Mouse (Mus musculus): ENCODE results near the gene Zfyve9. TPM values are rescaled to one million over a fixed set of nuclear protein-coding genes. Genes with fewer than 3 reads are reported as not detected.
"Not testable (repeated sequence)": the region's sequence is repeated elsewhere in the genome, so short reads cannot be mapped to it uniquely, and the experiment has no call there.

Gene Zfyve9
- polyA plus RNA-seq, 1 experiment from 2014 or later, result 2.3 TPM

DNA sequence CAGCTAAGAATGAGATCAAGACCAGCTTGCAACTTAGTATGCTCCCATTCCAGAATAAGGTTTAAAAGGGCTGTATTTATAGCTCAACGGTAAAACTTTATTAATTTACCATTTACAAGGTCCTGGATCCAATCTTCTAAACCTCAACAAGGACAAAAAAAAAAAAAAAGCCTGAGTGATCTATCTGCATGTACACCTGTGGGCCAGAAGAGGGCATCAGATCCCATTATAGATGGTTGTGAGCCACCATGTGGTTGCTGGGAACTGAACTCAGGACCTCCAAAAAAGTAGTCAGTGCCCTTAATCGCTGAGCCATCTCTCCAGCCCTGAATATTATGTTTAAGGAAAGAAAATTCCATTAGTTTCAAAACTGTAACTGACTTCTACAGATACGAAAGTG, 90.1 kb downstream of the Zfyve9 start:
- no peak overlapping the region for H3K4me2 ChIP-seq (ENCODE audit: low read depth, low read length)
- H3K4me3 ChIP-seq (replicated peaks; ENCODE audit: low read length), result no peak overlapping the region
- ATAC-seq (ENCODE audit: insufficient read depth, low FRiP score), result no peak
- H3K9me3 ChIP-seq (replicated peaks; ENCODE audit: control insufficient read depth, low read length), result no peaks in the 10 kb centered on the region
- H3K36me3 ChIP-seq (ENCODE audit: control insufficient read depth, insufficient read depth, low read length), result peaks cover 7% of the 10 kb centered on the region; the same call in 1 of the 2 replicates
- H3K9ac ChIP-seq (ENCODE audit: low read length), result no peak overlapping the region
- no peaks in the 10 kb centered on the region for H3K27me3 ChIP-seq (ENCODE audit: control insufficient read depth, insufficient read depth, low read length)
- 93% methylated on average over 3 of the region's 3 CpGs for WGBS
- no peaks in the 10 kb centered on the region for H3K4me1 ChIP-seq (ENCODE audit: control insufficient read depth, insufficient read depth, low read length)
- no peak overlapping the region for H3K27ac ChIP-seq (ENCODE audit: low read length)

DNA sequence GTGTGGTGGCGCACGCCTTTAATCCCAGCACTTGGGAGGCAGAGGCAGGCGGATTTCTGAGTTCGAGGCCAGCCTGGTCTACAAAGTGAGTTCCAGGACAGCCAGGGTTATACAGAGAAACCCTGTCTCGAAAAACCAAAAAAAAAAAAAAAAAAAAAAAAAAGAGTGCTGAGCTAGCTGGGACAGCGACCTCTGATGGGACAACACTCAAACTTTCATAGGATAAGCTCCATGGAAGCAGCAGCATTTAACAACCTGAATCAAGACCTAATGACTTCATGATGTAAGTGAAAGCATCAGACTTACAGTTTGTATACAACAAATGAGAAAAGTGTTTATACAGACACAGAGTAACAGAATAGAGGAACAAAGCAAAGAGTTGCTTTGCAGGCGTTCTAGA, 93.5 kb downstream of the Zfyve9 start:
- not testable (repeated sequence) for H3K9me3 ChIP-seq (replicated peaks; ENCODE audit: control insufficient read depth, low read length); H3K36me3 ChIP-seq (ENCODE audit: control insufficient read depth, insufficient read depth, low read length); H3K27ac ChIP-seq (ENCODE audit: low read length); H3K4me2 ChIP-seq (ENCODE audit: low read depth, low read length); ATAC-seq (ENCODE audit: insufficient read depth, low FRiP score); H3K27me3 ChIP-seq (ENCODE audit: control insufficient read depth, insufficient read depth, low read length); H3K4me3 ChIP-seq (replicated peaks; ENCODE audit: low read length); H3K4me1 ChIP-seq (ENCODE audit: control insufficient read depth, insufficient read depth, low read length); H3K9ac ChIP-seq (ENCODE audit: low read length)
- 92% methylated on average over 6 of the region's 7 CpGs for WGBS

DNA sequence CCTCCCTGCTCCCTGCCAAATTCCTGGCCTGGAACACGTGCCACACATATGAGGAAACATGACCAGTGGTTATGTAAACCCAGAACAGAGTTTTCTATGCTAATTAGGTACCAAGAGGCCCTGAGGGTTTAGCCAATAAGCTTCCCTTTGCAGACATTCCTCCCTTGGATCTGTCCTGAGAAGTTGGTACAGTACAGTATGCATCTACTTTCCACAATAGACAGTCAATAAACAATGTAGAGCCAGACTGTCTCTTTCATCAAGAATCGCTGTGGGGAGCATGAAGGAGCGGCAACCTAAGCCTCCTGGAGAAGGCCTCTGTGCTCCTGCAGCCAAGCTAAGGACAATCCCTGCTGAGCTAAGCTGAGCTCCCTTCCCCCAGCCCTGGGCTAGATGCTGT, 94.4 kb downstream of the Zfyve9 start:
- H3K36me3 ChIP-seq (ENCODE audit: control insufficient read depth, insufficient read depth, low read length), result 0 out of 2 replicates have a peak, but pooled peaks cover 7% of the 10 kb centered on the region
- H3K4me3 ChIP-seq (replicated peaks; ENCODE audit: low read length), result no peak overlapping the region
- WGBS, result 74% methylated on average over 3 of the region's 3 CpGs

DNA sequence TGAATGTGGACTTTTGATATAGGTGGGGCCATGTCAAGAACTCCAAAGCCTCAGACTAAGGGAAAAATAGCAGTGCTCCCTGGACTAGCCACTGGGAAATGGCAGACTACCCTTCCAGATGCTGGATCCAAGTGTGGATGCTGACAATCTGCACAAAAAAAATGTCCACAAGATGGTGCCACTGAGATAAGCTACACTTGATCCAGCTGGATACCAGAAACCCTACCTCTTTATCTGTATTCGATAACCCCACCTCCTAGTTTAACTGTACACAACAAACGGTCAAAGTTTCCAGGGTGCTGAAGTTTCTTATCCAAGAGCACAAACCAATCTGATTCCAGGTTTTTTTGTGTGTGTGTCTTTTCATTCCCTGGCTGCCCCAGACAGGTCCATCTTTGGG, 116.2 kb downstream of the Zfyve9 start:
- Histone ChIP-seq H3K4me2 (ENCODE audit: low read depth, low read length) (no peak overlapping the region), H3K27ac (ENCODE audit: low read length) (no peak overlapping the region), H3K9me3 (replicated peaks; ENCODE audit: control insufficient read depth, low read length) (no peaks in the 10 kb centered on the region), H3K4me1 (ENCODE audit: control insufficient read depth, insufficient read depth, low read length) (no peaks in the 10 kb centered on the region), H3K9ac (ENCODE audit: low read length) (no peak overlapping the region), H3K4me3 (replicated peaks; ENCODE audit: low read length) (no peak overlapping the region), H3K36me3 (ENCODE audit: control insufficient read depth, insufficient read depth, low read length) (no peaks in the 10 kb centered on the region), H3K27me3 (ENCODE audit: control insufficient read depth, insufficient read depth, low read length) (no peaks in the 10 kb centered on the region)
- 47% methylated on average over 2 of the region's 2 CpGs for WGBS
- no peak for ATAC-seq (ENCODE audit: insufficient read depth, low FRiP score)

More for the DNA sequence above, 94.4 kb downstream of the Zfyve9 start:
- Histone ChIP-seq H3K4me2 (ENCODE audit: low read depth, low read length) (no peak overlapping the region), H3K9me3 (replicated peaks; ENCODE audit: control insufficient read depth, low read length) (no peaks in the 10 kb centered on the region), H3K9ac (ENCODE audit: low read length) (no peak overlapping the region), H3K4me1 (ENCODE audit: control insufficient read depth, insufficient read depth, low read length) (no peaks in the 10 kb centered on the region), H3K27me3 (ENCODE audit: control insufficient read depth, insufficient read depth, low read length) (no peaks in the 10 kb centered on the region), H3K27ac (ENCODE audit: low read length) (no peak overlapping the region)
- ATAC-seq (ENCODE audit: insufficient read depth, low FRiP score), result no peak

DNA sequence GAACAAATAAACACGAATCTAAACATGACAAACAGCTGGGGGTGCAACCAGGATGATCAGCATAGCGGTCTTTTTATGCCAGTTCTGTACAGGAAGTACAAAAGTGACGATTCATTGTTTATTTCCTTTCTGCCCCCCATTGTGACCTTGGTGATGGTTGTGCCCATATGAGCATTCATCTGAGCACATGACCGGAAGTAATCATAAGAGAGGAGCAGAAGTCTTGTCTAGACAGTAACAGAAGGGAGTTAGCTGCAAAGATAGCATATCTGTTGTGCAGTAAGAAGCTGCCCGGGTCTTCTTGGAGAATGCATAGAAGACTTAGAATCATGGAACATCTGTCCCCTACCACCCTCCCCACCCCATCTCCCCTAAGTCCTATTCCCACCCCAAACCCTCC, 141.8 kb downstream of the Zfyve9 start:
- H3K27me3 ChIP-seq (ENCODE audit: control insufficient read depth, insufficient read depth, low read length), result no peaks in the 10 kb centered on the region
- H3K27ac ChIP-seq (ENCODE audit: low read length), result no peak overlapping the region
- no peaks in the 10 kb centered on the region for H3K9me3 ChIP-seq (replicated peaks; ENCODE audit: control insufficient read depth, low read length)
- H3K36me3 ChIP-seq (ENCODE audit: control insufficient read depth, insufficient read depth, low read length), result peaks cover 14% of the 10 kb centered on the region; the same call in 1 of the 2 replicates
- H3K4me3 ChIP-seq (replicated peaks; ENCODE audit: low read length), result no peak overlapping the region
- 73% methylated on average over 5 of the region's 5 CpGs for WGBS
- ATAC-seq (ENCODE audit: insufficient read depth, low FRiP score), result no peak
- H3K4me2 ChIP-seq (ENCODE audit: low read depth, low read length), result no peak overlapping the region
- H3K4me1 ChIP-seq (ENCODE audit: control insufficient read depth, insufficient read depth, low read length), result no peaks in the 10 kb centered on the region
- no peak overlapping the region for H3K9ac ChIP-seq (ENCODE audit: low read length)

DNA sequence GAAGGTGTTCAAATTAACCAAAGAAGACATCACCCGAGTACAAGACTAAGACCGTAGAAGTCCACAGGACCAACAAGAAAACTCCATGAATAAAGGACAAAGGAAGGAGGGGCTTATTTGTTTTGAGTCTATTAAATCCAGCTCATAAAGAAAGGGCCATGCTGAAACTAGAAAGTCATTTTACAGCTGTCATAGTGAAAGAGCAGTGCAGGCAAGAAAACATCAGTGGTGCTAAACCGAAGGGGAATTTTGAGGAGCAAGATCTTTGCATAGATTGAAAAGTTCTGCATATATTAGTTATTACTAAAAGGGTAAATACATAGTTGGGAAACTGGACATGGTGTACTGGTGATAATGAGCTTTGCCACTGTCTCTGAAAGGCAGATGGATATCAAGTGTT, 142.9 kb downstream of the Zfyve9 start:
- Histone ChIP-seq H3K27ac (ENCODE audit: low read length) (no peak overlapping the region), H3K9me3 (replicated peaks; ENCODE audit: control insufficient read depth, low read length) (no peaks in the 10 kb centered on the region), H3K36me3 (ENCODE audit: control insufficient read depth, insufficient read depth, low read length) (peaks cover 17% of the 10 kb centered on the region; the same call in 1 of the 2 replicates), H3K9ac (ENCODE audit: low read length) (no peak overlapping the region), H3K4me2 (ENCODE audit: low read depth, low read length) (no peak overlapping the region), H3K4me1 (ENCODE audit: control insufficient read depth, insufficient read depth, low read length) (no peaks in the 10 kb centered on the region), H3K27me3 (ENCODE audit: control insufficient read depth, insufficient read depth, low read length) (no peaks in the 10 kb centered on the region), H3K4me3 (replicated peaks; ENCODE audit: low read length) (no peak overlapping the region)
- no peak for ATAC-seq (ENCODE audit: insufficient read depth, low FRiP score)
- 90% methylated on average over 3 of the region's 3 CpGs for WGBS

DNA sequence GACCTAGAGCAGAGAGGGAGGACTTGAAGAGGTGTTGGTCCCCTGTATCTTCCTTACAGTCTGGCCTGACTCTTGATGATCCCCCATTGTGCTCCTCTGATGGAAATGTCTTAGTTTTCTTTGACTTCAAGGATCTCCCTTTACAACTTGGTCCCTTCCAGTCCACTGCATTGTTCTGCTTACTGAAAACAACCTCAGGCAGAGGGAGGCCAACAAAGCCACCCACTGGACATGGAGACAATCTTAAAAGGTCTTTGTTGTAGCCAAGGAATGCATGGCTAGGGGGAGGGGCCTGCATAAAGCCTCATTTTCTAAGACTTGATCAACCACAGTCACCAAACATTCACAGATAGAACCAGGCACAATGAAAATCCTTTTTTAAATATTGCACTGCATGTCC, 145.5 kb downstream of the Zfyve9 start:
- Histone ChIP-seq H3K27me3 (ENCODE audit: control insufficient read depth, insufficient read depth, low read length) (no peaks in the 10 kb centered on the region), H3K4me1 (ENCODE audit: control insufficient read depth, insufficient read depth, low read length) (no peaks in the 10 kb centered on the region), H3K9ac (ENCODE audit: low read length) (no peak overlapping the region), H3K9me3 (replicated peaks; ENCODE audit: control insufficient read depth, low read length) (no peaks in the 10 kb centered on the region), H3K27ac (ENCODE audit: low read length) (no peak overlapping the region), H3K36me3 (ENCODE audit: control insufficient read depth, insufficient read depth, low read length) (peaks cover 12% of the 10 kb centered on the region; the same call in 1 of the 2 replicates), H3K4me2 (ENCODE audit: low read depth, low read length) (no peak overlapping the region), H3K4me3 (replicated peaks; ENCODE audit: low read length) (no peak overlapping the region)
- ATAC-seq (ENCODE audit: insufficient read depth, low FRiP score), result no peak

DNA sequence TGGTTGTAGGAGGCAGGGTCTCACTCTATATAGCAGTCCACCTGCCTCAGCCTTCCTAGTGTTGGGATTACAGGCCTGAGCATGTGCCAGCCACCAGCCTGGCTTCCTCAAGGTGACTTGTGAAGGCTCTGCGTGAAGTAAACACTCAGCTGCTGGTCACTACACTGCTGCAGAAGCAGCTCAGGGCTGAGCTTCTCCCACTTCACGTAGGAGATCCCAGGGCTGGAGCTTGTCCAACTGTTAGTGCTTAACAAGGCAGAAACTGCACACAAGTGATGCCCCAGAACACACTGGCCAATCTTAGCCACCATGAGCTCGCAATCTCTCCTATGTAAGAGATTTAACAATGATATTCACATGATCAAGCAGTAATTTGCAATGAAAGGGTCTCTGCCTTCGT, 145.9 kb downstream of the Zfyve9 start:
- H3K4me1 ChIP-seq (ENCODE audit: control insufficient read depth, insufficient read depth, low read length), result no peaks in the 10 kb centered on the region
- H3K27me3 ChIP-seq (ENCODE audit: control insufficient read depth, insufficient read depth, low read length), result no peaks in the 10 kb centered on the region
- ATAC-seq (ENCODE audit: insufficient read depth, low FRiP score), result no peak
- peaks cover 14% of the 10 kb centered on the region for H3K36me3 ChIP-seq (ENCODE audit: control insufficient read depth, insufficient read depth, low read length)
- H3K9ac ChIP-seq (ENCODE audit: low read length), result no peak overlapping the region
- no peak overlapping the region for H3K4me2 ChIP-seq (ENCODE audit: low read depth, low read length)
- H3K9me3 ChIP-seq (replicated peaks; ENCODE audit: control insufficient read depth, low read length), result no peaks in the 10 kb centered on the region
- 87% methylated on average over 4 of the region's 4 CpGs for WGBS
- H3K27ac ChIP-seq (ENCODE audit: low read length), result no peak overlapping the region
- no peak overlapping the region for H3K4me3 ChIP-seq (replicated peaks; ENCODE audit: low read length)

DNA sequence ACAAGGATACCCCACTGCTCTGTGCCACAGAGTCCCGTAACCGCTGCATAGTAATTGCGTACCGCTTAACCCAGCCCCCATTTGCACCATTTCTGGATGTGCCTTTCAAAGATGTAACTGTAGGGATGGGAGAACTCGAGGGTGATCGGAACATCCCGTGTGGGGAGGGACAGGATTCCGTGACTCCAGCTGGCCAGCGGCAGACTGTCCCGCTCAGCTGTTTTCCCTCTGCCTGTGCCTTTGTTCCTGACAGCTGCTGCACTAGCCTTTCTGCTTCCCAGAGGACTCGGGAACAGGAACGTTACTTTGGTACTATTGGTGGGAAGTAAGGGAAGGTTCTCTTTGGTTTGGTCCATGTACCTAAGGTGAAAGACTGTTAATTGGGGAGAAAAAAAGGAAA, 146.9 kb downstream of the Zfyve9 start:
- Histone ChIP-seq H3K4me3 (replicated peaks; ENCODE audit: low read length) (no peak overlapping the region), H3K27ac (ENCODE audit: low read length) (no peak overlapping the region), H3K9ac (ENCODE audit: low read length) (no peak overlapping the region), H3K4me2 (ENCODE audit: low read depth, low read length) (no peak overlapping the region), H3K36me3 (ENCODE audit: control insufficient read depth, insufficient read depth, low read length) (peaks cover 23% of the 10 kb centered on the region), H3K9me3 (replicated peaks; ENCODE audit: control insufficient read depth, low read length) (no peaks in the 10 kb centered on the region), H3K4me1 (ENCODE audit: control insufficient read depth, insufficient read depth, low read length) (no peaks in the 10 kb centered on the region), H3K27me3 (ENCODE audit: control insufficient read depth, insufficient read depth, low read length) (no peaks in the 10 kb centered on the region)
- 79% methylated on average over 12 of the region's 12 CpGs for WGBS
- ATAC-seq (ENCODE audit: insufficient read depth, low FRiP score), result no peak

DNA sequence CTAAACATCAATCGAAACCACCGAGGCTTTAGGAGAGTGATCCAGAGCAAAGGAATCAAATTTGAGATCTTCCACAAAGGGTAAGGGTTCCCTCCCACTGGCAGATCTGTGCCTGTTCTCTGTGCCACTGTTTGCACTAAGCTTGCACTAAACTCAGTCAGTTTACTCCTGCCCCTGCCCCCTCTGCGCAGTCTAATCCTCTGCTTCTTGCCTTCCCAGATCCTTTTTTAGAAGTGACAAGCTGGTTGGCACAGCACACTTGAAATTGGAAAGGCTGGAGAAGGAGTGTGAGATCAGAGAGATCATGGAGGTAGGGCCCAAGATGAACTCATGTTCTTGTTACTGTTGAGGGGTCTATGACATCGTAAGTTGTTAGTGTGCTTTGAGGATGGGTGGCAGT, 149.0 kb downstream of the Zfyve9 start:
- no peak overlapping the region for H3K27ac ChIP-seq (ENCODE audit: low read length)
- 89% methylated on average over 4 of the region's 4 CpGs for WGBS
- H3K4me3 ChIP-seq (replicated peaks; ENCODE audit: low read length), result no peak overlapping the region
- H3K4me1 ChIP-seq (ENCODE audit: control insufficient read depth, insufficient read depth, low read length), result no peaks in the 10 kb centered on the region
- no peak overlapping the region for H3K4me2 ChIP-seq (ENCODE audit: low read depth, low read length)
- ATAC-seq (ENCODE audit: insufficient read depth, low FRiP score), result no peak
- H3K27me3 ChIP-seq (ENCODE audit: control insufficient read depth, insufficient read depth, low read length), result no peaks in the 10 kb centered on the region
- H3K9ac ChIP-seq (ENCODE audit: low read length), result no peak overlapping the region
- peaks cover 26% of the 10 kb centered on the region for H3K36me3 ChIP-seq (ENCODE audit: control insufficient read depth, insufficient read depth, low read length)
- H3K9me3 ChIP-seq (replicated peaks; ENCODE audit: control insufficient read depth, low read length), result no peaks in the 10 kb centered on the region
